Comparison of ENCODE assay signal across 8 mouse cellular contexts in genomic region chr4:148074521-148075189, GRCm38 (mm10). TPM values are rescaled to one million over a fixed set of nuclear protein-coding genes. Genes with fewer than 3 reads are reported as not detected.
A peak's percentile ranks its signal among the peaks of the same experiment; 100 is the strongest.
DNase-seq lines count a peak whose midpoint lies in the region; ATAC-seq lines count a peak whose summit lies in the region.

No protein-coding gene starts in this region.

- peak overlapping the region; percentile 46 for H3K4me2 ChIP-seq in kidney, embryonic 14.5 days (replicated peaks; ENCODE audit: low read depth, low read length)
- peak overlapping the region; percentile 43 for H3K4me2 ChIP-seq in forebrain, embryonic 15.5 days (replicated peaks)
- H3K4me2 ChIP-seq in liver, embryonic 12.5 days, result peak overlapping the region; percentile 68

- peak overlapping the region; percentile 24 for H3K4me3 ChIP-seq in kidney, embryonic 14.5 days (ENCODE audit: low read length)
- H3K4me3 ChIP-seq in forebrain, embryonic 15.5 days, result peak overlapping the region; percentile 22
- H3K4me3 ChIP-seq in liver, embryonic 12.5 days, result peak overlapping the region; percentile 47

- no peaks in the 10 kb centered on the region for H3K27me3 ChIP-seq in kidney, embryonic 14.5 days (ENCODE audit: control insufficient read depth, insufficient read depth, low read length)
- no peaks in the 10 kb centered on the region for H3K27me3 ChIP-seq in forebrain, embryonic 15.5 days
- H3K27me3 ChIP-seq in liver, embryonic 12.5 days (replicated peaks), result 0 out of 2 replicates have a peak, but pooled peaks cover 3% of the 10 kb centered on the region
- H3K27me3 ChIP-seq in splenic B cell, adult 2 months (ENCODE audit: control insufficient read depth, insufficient read depth, low read length, poor library complexity, severe bottlenecking), result no peaks in the 10 kb centered on the region

- H3K27ac ChIP-seq in kidney, embryonic 14.5 days (ENCODE audit: low read depth, low read length), result no peak overlapping the region
- no peak overlapping the region for H3K27ac ChIP-seq in forebrain, embryonic 15.5 days (replicated peaks)
- H3K27ac ChIP-seq in liver, embryonic 12.5 days, result peak overlapping the region; percentile 27; the same call in 1 of the 2 replicates

- WGBS in kidney, embryonic 14.5 days, result 49% methylated on average over 17 of the region's 17 CpGs
- 50% methylated on average over 17 of the region's 17 CpGs for WGBS in forebrain, embryonic 15.5 days
- WGBS in liver, embryonic 12.5 days (ENCODE audit: insufficient replicate concordance), result 42% methylated on average over 17 of the region's 17 CpGs

- no peaks in the 10 kb centered on the region; the same call in 1 of the 2 replicates for H3K36me3 ChIP-seq in kidney, embryonic 14.5 days (ENCODE audit: control insufficient read depth, insufficient read depth, low read length)
- H3K36me3 ChIP-seq in forebrain, embryonic 15.5 days, result no peaks in the 10 kb centered on the region
- peaks cover 5% of the 10 kb centered on the region for H3K36me3 ChIP-seq in liver, embryonic 12.5 days
- H3K36me3 ChIP-seq in splenic B cell, adult 2 months (ENCODE audit: control insufficient read depth, insufficient read depth, low read length, poor library complexity, severe bottlenecking), result no peaks in the 10 kb centered on the region; the same call in 1 of the 2 replicates

- DNase-seq in kidney, postnatal 25 days, result no peak
- DNase-seq in MEL-GATA-1-ER (ENCODE audit: extremely low read depth, low read depth), result peak; percentile 47
- peak; percentile 59 for DNase-seq in splenic B cell, adult 2 months (ENCODE audit: low read depth, low spot score)
- DNase-seq in left cerebral cortex, adult 8-10 months (ENCODE audit: low spot score in 2 of 2), result no peak
- no peak for DNase-seq in yolk sac, embryonic 10.5 days (ENCODE audit: low spot score)

- H3K9me3 ChIP-seq in kidney, embryonic 14.5 days (ENCODE audit: control insufficient read depth, low read length), result no peaks in the 10 kb centered on the region
- no peaks in the 10 kb centered on the region for H3K9me3 ChIP-seq in forebrain, embryonic 15.5 days
- H3K9me3 ChIP-seq in liver, embryonic 12.5 days (replicated peaks), result no peaks in the 10 kb centered on the region

- ATAC-seq in kidney, embryonic 14.5 days (ENCODE audit: low FRiP score, low TSS enrichment), result no peak
- 0 out of 2 replicates have a peak, but pooled peaks have one; percentile 27 for ATAC-seq in forebrain, embryonic 15.5 days (replicated peaks)
- peak; percentile 16; the same call in 1 of the 2 replicates for ATAC-seq in liver, embryonic 12.5 days

- H3K9ac ChIP-seq in kidney, embryonic 14.5 days (ENCODE audit: low read depth, low read length), result no peak overlapping the region
- peak overlapping the region; percentile 32; the same call in 1 of the 2 replicates for H3K9ac ChIP-seq in forebrain, embryonic 15.5 days (replicated peaks)
- peak overlapping the region; percentile 36; the same call in 1 of the 2 replicates for H3K9ac ChIP-seq in liver, embryonic 12.5 days

- peaks cover 4% of the 10 kb centered on the region; the same call in 1 of the 2 replicates for H3K4me1 ChIP-seq in kidney, embryonic 14.5 days (ENCODE audit: control insufficient read depth, insufficient read depth, low read length)
- H3K4me1 ChIP-seq in forebrain, embryonic 15.5 days, result peaks cover 4% of the 10 kb centered on the region
- peaks cover 17% of the 10 kb centered on the region for H3K4me1 ChIP-seq in liver, embryonic 12.5 days

RNA-seq across cellular contexts. Expression of gene Agtrap, which starts 13.2 kb away (rescaled TPM):
- 17.4 and 22.8 TPM in 2 replicates for polyA plus RNA-seq in kidney, embryonic 14.5 days (2014; fragmentation: Nextera tagmentation; extraction: Ambion mirVana)
- polyA plus RNA-seq in forebrain, embryonic 15.5 days (2015; fragmentation: Nextera tagmentation; extraction: Ambion mirVana), result 4.6 and 5.6 TPM in 2 replicates
- 12.3 and 12.5 TPM in 2 replicates for polyA plus RNA-seq in liver, embryonic 12.5 days (2016; fragmentation: Nextera tagmentation; extraction: Ambion mirVana)
- total RNA-seq in left cerebral cortex, adult 8-10 months (2022), result 10 to 100 TPM in 2 of 4 experiments, 1 to 10 TPM in 2; 9.1 to 13.5 (median 10.6) TPM

RNA-seq across cellular contexts. Expression of gene Mthfr, which starts 35.8 kb away (rescaled TPM):
- polyA plus RNA-seq in kidney, embryonic 14.5 days (2014; fragmentation: Nextera tagmentation; extraction: Ambion mirVana), result 11.8 and 19.7 TPM in 2 replicates
- polyA plus RNA-seq in forebrain, embryonic 15.5 days (2015; fragmentation: Nextera tagmentation; extraction: Ambion mirVana), result 16.6 and 17.1 TPM in 2 replicates
- polyA plus RNA-seq in liver, embryonic 12.5 days (2016; fragmentation: Nextera tagmentation; extraction: Ambion mirVana), result 14.0 and 14.7 TPM in 2 replicates
- 10 to 100 TPM; 26.7 to 36.9 (median 31.1) TPM for total RNA-seq in left cerebral cortex, adult 8-10 months (2022)

RNA-seq across cellular contexts. Expression of gene Clcn6, which starts 36.0 kb away (rescaled TPM):
- polyA plus RNA-seq in kidney, embryonic 14.5 days (2014; fragmentation: Nextera tagmentation; extraction: Ambion mirVana), result 4.0 and 6.0 TPM in 2 replicates
- polyA plus RNA-seq in forebrain, embryonic 15.5 days (2015; fragmentation: Nextera tagmentation; extraction: Ambion mirVana), result 30.8 and 33.4 TPM in 2 replicates
- polyA plus RNA-seq in liver, embryonic 12.5 days (2016; fragmentation: Nextera tagmentation; extraction: Ambion mirVana), result 2.1 and 2.4 TPM in 2 replicates
- total RNA-seq in left cerebral cortex, adult 8-10 months (2022), result 10 to 100 TPM; 92.3 to 94.8 (median 93.8) TPM

RNA-seq across cellular contexts. Expression of gene Mad2l2, which starts 55.5 kb away (rescaled TPM):
- polyA plus RNA-seq in kidney, embryonic 14.5 days (2014; fragmentation: Nextera tagmentation; extraction: Ambion mirVana), result 81.1 and 99.0 TPM in 2 replicates
- polyA plus RNA-seq in forebrain, embryonic 15.5 days (2015; fragmentation: Nextera tagmentation; extraction: Ambion mirVana), result 123 and 127 TPM in 2 replicates
- polyA plus RNA-seq in liver, embryonic 12.5 days (2016; fragmentation: Nextera tagmentation; extraction: Ambion mirVana), result 24.2 and 25.5 TPM in 2 replicates
- 10 to 100 TPM; 15.8 to 18.8 (median 16.4) TPM for total RNA-seq in left cerebral cortex, adult 8-10 months (2022)

RNA-seq across cellular contexts. Expression of gene Draxin, which starts 55.8 kb away (rescaled TPM):
- polyA plus RNA-seq in kidney, embryonic 14.5 days (2014; fragmentation: Nextera tagmentation; extraction: Ambion mirVana), result 0.43 and 0.80 TPM in 2 replicates
- 21.2 TPM in 2 replicates for polyA plus RNA-seq in forebrain, embryonic 15.5 days (2015; fragmentation: Nextera tagmentation; extraction: Ambion mirVana)
- polyA plus RNA-seq in liver, embryonic 12.5 days (2016; fragmentation: Nextera tagmentation; extraction: Ambion mirVana), result 0.08 TPM in 2 replicates
- under 1 TPM; 0.23 to 0.38 (median 0.30) TPM for total RNA-seq in left cerebral cortex, adult 8-10 months (2022)

Comparison
In these comparisons a context has a peak if more than half of its experiments do, and no peak if none do; other contexts are left out.
1. DNase-seq: peak in MEL-GATA-1-ER (single experiment) and splenic B cell, adult 2 months (single experiment); none in kidney, postnatal 25 days (0 of 2), left cerebral cortex, adult 8-10 months (0 of 2) and yolk sac, embryonic 10.5 days (single experiment).
2. Peak in every context shown above with its lines, with median percentiles within 50 percentile points of each other: H3K4me2 ChIP-seq and H3K4me3 ChIP-seq.